Mouse (Mus musculus) intestine, postnatal 0 days (tissue): ENCODE results near the gene Luc7l3. TPM values are rescaled to one million over a fixed set of nuclear protein-coding genes. Genes with fewer than 3 reads are reported as not detected.

Experiments
- ATAC-seq: fragments of 200-750 bp; cut with Nextera tagmentation; 2 replicates; pipeline ENCODE4 v1.8.0; 2017; ENCODE audit warnings: mild to moderate bottlenecking, moderate TSS enrichment, moderate library complexity
- H3K27ac ChIP-seq: fragments of 300-500 bp; sonication (generic); 2 replicates; pipeline ENCODE4 v1.5.1; 2014; ENCODE audit warnings: mild to moderate bottlenecking, low read depth, low read length, moderate library complexity
- H3K27me3 ChIP-seq: fragments of 300-500 bp; sonication (generic); replicated peaks from 2 replicates; pipeline ENCODE4 v1.6.1; 2014; ENCODE audit warnings: low read length, mixed read lengths; ENCODE audit not compliant: control insufficient read depth, insufficient read depth
- H3K36me3 ChIP-seq: fragments of 300-500 bp; sonication (generic); 2 replicates; pipeline ENCODE4 v1.6.1; 2014; ENCODE audit warnings: mild to moderate bottlenecking, moderate library complexity; ENCODE audit not compliant: control insufficient read depth, insufficient read depth
- H3K4me1 ChIP-seq: fragments of 300-500 bp; sonication (generic); replicated peaks from 2 replicates; pipeline ENCODE4 v1.6.1; 2014; ENCODE audit warnings: antibody characterized with exemption, low read length, mixed read lengths; ENCODE audit not compliant: control insufficient read depth, insufficient read depth
- H3K4me2 ChIP-seq: fragments of 300-500 bp; sonication (generic); replicated peaks from 2 replicates; pipeline ENCODE4 v1.6.1; 2014; ENCODE audit warnings: low read depth, mild to moderate bottlenecking, moderate library complexity
- H3K4me3 ChIP-seq: fragments of 300-500 bp; sonication (generic); 2 replicates; pipeline ENCODE4 v1.5.1; 2014; ENCODE audit warnings: low read depth, low read length
- H3K9ac ChIP-seq: fragments of 300-500 bp; sonication (generic); 2 replicates; pipeline ENCODE4 v1.6.1; 2014; ENCODE audit warnings: mild to moderate bottlenecking, low read depth, low read length
- H3K9me3 ChIP-seq: fragments of 300-500 bp; sonication (generic); 2 replicates; pipeline ENCODE4 v1.6.1; 2016; ENCODE audit warnings: mixed run types; ENCODE audit not compliant: control insufficient read depth
- CTCF ChIP-seq: sonication (generic); IDR thresholded peaks from 2 replicates; pipeline ENCODE4 v1.5.1; 2016; ENCODE audit warnings: low read depth, mild to moderate bottlenecking, control low read depth, antibody characterized with exemption, moderate library complexity
- WGBS: fragments of 180-500 bp; shearing (Covaris S2); extraction: QIAGEN DNeasy Blood & Tissue Kit; methylation state at CpG from one replicate; pipeline ENCODE4 v1.1.7; 2014; 5-methylcytosine and 5-hydroxymethylcytosine counted together
- polyA plus RNA-seq: library from polyadenylated mRNA; unstranded; fragments of >200 nt; fragmentation: Nextera tagmentation; extraction: Ambion mirVana; gene quantifications from 2 replicates; pipeline ENCODE4 v1.2.1, GENCODE M21; 2015

Luc7l3 gene
- polyA plus RNA-seq, 1 experiment from 2014 or later, result 52.4 TPM

DNA sequence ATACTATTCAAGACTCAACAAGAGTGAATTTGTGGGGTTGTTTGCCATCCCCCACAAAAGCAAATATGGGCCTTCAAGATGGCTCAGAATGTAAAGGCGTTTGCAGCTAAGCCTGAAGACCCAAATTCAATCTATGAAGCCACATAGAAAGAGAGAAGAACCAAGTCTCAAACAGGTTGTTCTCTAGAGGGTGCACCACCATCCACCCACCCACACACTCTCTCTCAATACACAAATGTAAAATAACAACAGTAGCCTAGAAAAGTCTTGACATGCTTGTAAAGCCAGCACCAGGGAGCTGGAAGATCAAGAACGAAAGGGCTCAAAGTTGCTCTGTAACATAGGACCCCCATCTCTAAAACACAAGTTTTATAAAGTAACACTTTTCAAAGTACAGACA, 5.3 kb downstream of the Luc7l3 start:
- no peaks in the 10 kb centered on the region for H3K9me3 ChIP-seq
- peak overlapping the region; percentile 3; the same call in 1 of the 2 replicates for H3K4me2 ChIP-seq
- H3K9ac ChIP-seq, result no peak overlapping the region
- H3K27ac ChIP-seq, result no peak overlapping the region
- H3K4me3 ChIP-seq, result no peak overlapping the region
- no peaks in the 10 kb centered on the region for H3K27me3 ChIP-seq
- H3K36me3 ChIP-seq, result no peaks in the 10 kb centered on the region
- no peak for ATAC-seq
- peaks cover 8% of the 10 kb centered on the region; the same call in 1 of the 2 replicates for H3K4me1 ChIP-seq
- no peak for TF ChIP-seq CTCF
- 56% methylated on average over 2 of the region's 2 CpGs for WGBS

DNA sequence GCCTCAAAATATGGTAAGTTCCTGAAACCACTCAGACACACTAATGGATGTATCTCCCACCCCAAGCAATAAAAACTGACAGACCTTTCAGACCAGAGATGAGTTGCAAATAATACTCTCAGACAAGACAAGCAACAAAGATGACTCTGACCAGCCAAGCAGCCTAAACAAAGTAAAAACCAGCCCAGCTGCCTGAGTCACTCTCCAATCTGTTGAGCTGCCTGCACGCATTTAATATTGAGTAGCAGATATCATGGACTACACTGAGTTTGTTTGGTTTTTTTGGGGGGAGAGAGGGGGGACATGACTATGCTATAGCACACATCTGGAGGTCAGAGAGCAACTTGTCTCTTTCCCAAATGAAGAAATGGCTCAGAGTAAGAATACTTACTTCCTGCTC, 6.5 kb downstream of the Luc7l3 start:
- Histone ChIP-seq H3K27me3 (no peaks in the 10 kb centered on the region), H3K36me3 (no peaks in the 10 kb centered on the region), H3K4me2 (no peak overlapping the region), H3K4me1 (peaks cover 14% of the 10 kb centered on the region; the same call in 1 of the 2 replicates), H3K9me3 (no peaks in the 10 kb centered on the region), H3K9ac (no peak overlapping the region), H3K27ac (no peak overlapping the region), H3K4me3 (no peak overlapping the region)
- WGBS, result 19% methylated on average over 1 of the region's 1 CpGs
- TF ChIP-seq CTCF, result no peak
- no peak for ATAC-seq

DNA sequence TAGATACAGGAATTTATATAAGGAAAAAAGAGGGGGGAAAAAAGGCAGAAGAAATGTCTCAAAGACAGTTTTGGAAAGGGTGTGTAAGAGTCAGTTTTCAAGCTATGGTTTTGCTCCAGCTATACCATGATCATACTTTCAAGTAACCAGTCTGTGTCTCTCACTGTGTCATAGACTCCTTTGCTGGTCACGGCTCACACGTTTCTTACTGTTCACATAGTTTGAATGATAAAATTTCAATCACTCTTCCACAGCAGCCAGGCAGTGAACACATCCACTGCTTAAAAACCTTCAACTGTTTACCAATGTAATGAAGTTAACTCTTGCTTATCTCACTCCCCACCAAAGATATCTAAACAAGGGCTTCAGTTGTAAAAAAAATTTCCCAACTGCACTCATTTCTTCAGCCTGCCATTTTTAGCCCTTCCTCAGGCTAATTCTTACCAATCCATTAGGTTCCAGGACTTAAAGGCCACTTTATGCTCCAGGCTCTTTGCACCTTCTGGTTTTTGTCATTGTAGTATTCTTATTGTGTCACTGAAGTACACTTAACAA, 7.6 kb downstream of the Luc7l3 start:
- H3K36me3 ChIP-seq, result no peaks in the 10 kb centered on the region
- 39% methylated on average over 2 of the region's 2 CpGs for WGBS
- TF ChIP-seq CTCF, result no peak
- H3K27me3 ChIP-seq, result no peaks in the 10 kb centered on the region
- H3K4me2 ChIP-seq, result no peak overlapping the region
- no peak overlapping the region for H3K4me3 ChIP-seq
- no peak for ATAC-seq
- H3K27ac ChIP-seq, result no peak overlapping the region
- no peak overlapping the region for H3K9ac ChIP-seq
- H3K4me1 ChIP-seq, result peaks cover 14% of the 10 kb centered on the region; the same call in 1 of the 2 replicates
- H3K9me3 ChIP-seq, result no peaks in the 10 kb centered on the region

DNA sequence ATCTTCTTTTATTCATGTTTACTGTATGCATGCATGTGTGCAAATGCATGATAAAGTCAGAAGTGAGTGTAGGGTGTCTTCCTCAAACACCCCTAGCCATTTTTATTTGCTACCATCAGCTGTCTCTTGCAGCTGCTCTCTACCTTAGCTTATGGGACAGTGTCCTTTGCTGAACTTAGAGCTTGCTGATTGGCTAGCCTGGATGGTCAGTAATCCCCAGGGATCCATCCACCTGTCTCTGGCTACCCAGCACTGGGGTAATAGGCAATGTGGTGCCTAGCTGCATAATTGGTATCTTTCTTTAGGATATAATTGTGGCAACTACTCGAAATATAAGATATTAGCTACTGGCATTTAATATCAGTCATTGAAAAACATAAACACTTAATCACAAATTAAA, 9.1 kb downstream of the Luc7l3 start:
- no peaks in the 10 kb centered on the region for H3K27me3 ChIP-seq
- no peak for ATAC-seq
- peaks cover 14% of the 10 kb centered on the region; the same call in 1 of the 2 replicates for H3K4me1 ChIP-seq
- no peak overlapping the region for H3K27ac ChIP-seq
- no peak for TF ChIP-seq CTCF
- no peaks in the 10 kb centered on the region for H3K9me3 ChIP-seq
- H3K36me3 ChIP-seq, result no peaks in the 10 kb centered on the region
- H3K4me3 ChIP-seq, result no peak overlapping the region
- 69% methylated on average over 1 of the region's 1 CpGs for WGBS
- no peak overlapping the region for H3K9ac ChIP-seq
- H3K4me2 ChIP-seq, result no peak overlapping the region

DNA sequence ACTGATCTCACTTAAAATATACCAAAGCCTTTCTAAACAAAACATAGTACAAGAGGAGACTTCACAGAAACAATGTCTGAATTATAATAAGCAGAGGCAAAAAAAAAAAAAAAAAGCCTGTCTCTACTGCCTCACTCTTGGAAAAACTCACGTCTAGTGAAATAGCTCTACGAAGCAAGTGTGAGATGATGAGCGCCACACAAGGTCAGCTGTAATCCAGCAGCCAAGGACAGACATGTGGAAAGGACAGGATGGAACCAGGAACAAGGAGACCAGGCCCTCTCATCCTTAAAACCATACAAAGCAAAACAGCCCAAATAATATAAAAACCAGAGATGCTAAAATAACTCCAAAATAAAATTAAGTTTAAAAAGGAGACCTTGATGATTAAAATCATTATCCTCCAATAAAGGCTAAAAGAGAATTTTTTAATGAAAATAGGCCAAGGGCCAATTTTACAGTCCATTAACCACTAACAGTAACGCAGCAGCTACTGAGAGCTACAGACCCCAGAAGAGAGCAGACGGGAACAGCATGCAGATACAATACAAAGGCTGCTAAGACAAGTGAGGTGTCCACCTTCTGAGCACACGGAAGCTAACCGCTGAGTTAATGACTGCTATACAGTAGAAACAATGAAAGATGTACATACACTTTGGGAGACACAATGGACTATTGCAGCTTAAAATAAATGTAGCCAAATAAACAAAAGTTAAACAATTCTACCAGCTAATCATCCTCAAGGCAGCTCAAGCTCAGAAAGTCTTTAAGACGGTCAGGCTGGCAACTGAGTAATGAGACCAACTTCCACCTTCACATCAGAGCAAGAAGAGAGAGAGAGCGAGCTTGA, 26.6 kb downstream of the Luc7l3 start:
- WGBS, result 85% methylated on average over 9 of the region's 9 CpGs
- Histone ChIP-seq H3K9ac (no peak overlapping the region), H3K4me3 (no peak overlapping the region), H3K27ac (no peak overlapping the region), H3K4me2 (no peak overlapping the region), H3K27me3 (no peaks in the 10 kb centered on the region), H3K9me3 (no peaks in the 10 kb centered on the region), H3K4me1 (no peaks in the 10 kb centered on the region), H3K36me3 (peaks cover 78% of the 10 kb centered on the region)
- no peak for ATAC-seq
- TF ChIP-seq CTCF, result no peak

DNA sequence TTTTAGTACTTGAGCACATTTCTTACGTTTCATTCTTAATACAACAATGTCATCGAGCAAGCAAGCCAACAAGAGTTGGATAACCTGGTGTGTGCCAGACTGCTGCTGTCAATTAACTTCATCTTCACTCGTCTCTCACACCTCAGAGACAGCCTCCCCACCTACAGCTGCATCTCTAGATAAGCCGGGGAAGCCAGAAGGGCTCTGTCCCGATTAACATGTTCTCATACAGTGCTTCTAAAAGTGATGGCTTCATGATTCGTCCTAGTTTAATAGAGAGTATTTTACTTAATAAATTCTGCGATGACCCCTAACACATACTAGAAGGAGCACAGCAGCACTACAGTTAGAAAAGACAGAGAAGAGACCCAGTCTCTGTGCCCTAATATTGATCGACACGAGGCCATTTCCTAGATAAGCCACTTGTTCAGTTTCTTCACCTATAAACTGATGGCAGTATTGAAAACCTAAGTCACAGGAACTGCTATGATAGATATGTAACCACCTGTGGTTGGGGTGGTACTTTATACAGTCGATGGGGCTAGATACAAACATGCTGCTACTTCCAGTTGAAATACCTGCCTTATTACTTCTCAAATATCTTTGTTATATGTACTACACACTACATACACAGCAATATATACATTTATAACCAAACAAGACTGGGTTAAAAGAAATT, 31.6 kb downstream of the Luc7l3 start:
- no peak overlapping the region for H3K4me2 ChIP-seq
- WGBS, result 89% methylated on average over 10 of the region's 10 CpGs
- H3K27me3 ChIP-seq, result no peaks in the 10 kb centered on the region
- no peaks in the 10 kb centered on the region for H3K9me3 ChIP-seq
- no peak overlapping the region for H3K4me3 ChIP-seq
- TF ChIP-seq CTCF, result no peak
- H3K4me1 ChIP-seq, result no peaks in the 10 kb centered on the region
- H3K36me3 ChIP-seq, result peaks cover 74% of the 10 kb centered on the region
- H3K9ac ChIP-seq, result no peak overlapping the region
- peak overlapping the region; percentile 4; the same call in 1 of the 2 replicates for H3K27ac ChIP-seq
- no peak for ATAC-seq
